Mouse (Mus musculus) heart, postnatal 14 days (tissue): ENCODE measurements around the gene Hip1r. TPM values are rescaled to one million over a fixed set of nuclear protein-coding genes. Genes with fewer than 3 reads are reported as not detected.

Experiments used
- DNase-seq, 2 experiments: peaks; one replicate each; pipeline ENCODE4 v3.0.0; 2021 to 2022
- intact Hi-C: fragments of 180-260 bp; cut with DNase I; formaldehyde crosslinking; loops from one replicate; pipeline ENCODE4 v1.15.1; 2025
- total RNA-seq, 2 experiments: library from RNA; stranded (reverse); gene quantifications; 2 replicates each; pipeline ENCODE4 v1.2.3; 2021

The Hip1r gene
- total RNA-seq, 2 experiments from 2014 or later: 23.2 to 25.0 TPM

GRCm38 (mm10) chr5:123969216-123969615, 4.2 kb upstream of the Hip1r start:
- DNase-seq: no peak
- intact Hi-C loops: no loop called here

- DNase-seq: no peak
- intact Hi-C loops: no loop called here
These were observed 2.9 kb upstream of the Hip1r start for GRCm38 (mm10) chr5:123970576-123970975.

GRCm38 (mm10) chr5:123972453-123972852, 975 bp upstream of the Hip1r start:
- DNase-seq: no peak
- intact Hi-C loops: loop anchor here (2.0 kb wide), 1 partner anchor 24 kb away; no protein-coding TSS in a partner anchor

GRCm38 (mm10) chr5:123974179-123974485, 704 bp downstream of the Hip1r start:
- DNase-seq: peak; percentile 43 to 47

GRCm38 (mm10) chr5:123974616-123975111, 1.2 kb downstream of the Hip1r start:
- intact Hi-C loops: loop anchor here (2.0 kb wide), 1 partner anchor 18 kb away; no protein-coding TSS in a partner anchor
- DNase-seq: no peak

More at GRCm38 (mm10) chr5:123974179-123974485, 704 bp downstream of the Hip1r start:
- intact Hi-C loops: loop anchor here (2.0 kb wide), 1 partner anchor 19 kb away; no protein-coding TSS in a partner anchor

GRCm38 (mm10) chr5:123975668-123976180, 2.3 kb downstream of the Hip1r start:
- intact Hi-C loops: loop anchor here (2.0 kb wide), 1 partner anchor 17 kb away; no protein-coding TSS in a partner anchor
- DNase-seq: peak in 1 of 2 experiments; percentile 9

GRCm38 (mm10) chr5:123977231-123977630, 3.8 kb downstream of the Hip1r start:
- no peak for DNase-seq
- intact Hi-C loops: no loop called here

- DNase-seq: peak in 1 of 2 experiments; percentile 2
These were observed 4.7 kb downstream of the Hip1r start for GRCm38 (mm10) chr5:123978131-123978530.

GRCm38 (mm10) chr5:123979221-123979979, 6.0 kb downstream of the Hip1r start:
- intact Hi-C loops: no loop called here
- DNase-seq: no peak

More at GRCm38 (mm10) chr5:123978131-123978530, 4.7 kb downstream of the Hip1r start:
- intact Hi-C loops: no loop called here

- intact Hi-C loops: no loop called here
- DNase-seq: peak in 1 of 2 experiments; percentile 2
These were observed 6.5 kb downstream of the Hip1r start for GRCm38 (mm10) chr5:123979980-123980369.

GRCm38 (mm10) chr5:123980521-123981249, 7.3 kb downstream of the Hip1r start:
- DNase-seq: no peak
- intact Hi-C loops: no loop called here

GRCm38 (mm10) chr5:123981250-123981554, 7.8 kb downstream of the Hip1r start:
- DNase-seq: peak in 1 of 2 experiments; percentile 35

GRCm38 (mm10) chr5:123982838-123983237, 9.4 kb downstream of the Hip1r start:
- DNase-seq: no peak
- intact Hi-C loops: no loop called here

More at GRCm38 (mm10) chr5:123981250-123981554, 7.8 kb downstream of the Hip1r start:
- intact Hi-C loops: no loop called here

- intact Hi-C loops: no loop called here
- DNase-seq: no peak
These were observed 12.0 kb downstream of the Hip1r start for GRCm38 (mm10) chr5:123985434-123985833.

GRCm38 (mm10) chr5:123986925-123987324, 13.5 kb downstream of the Hip1r start:
- intact Hi-C loops: no loop called here

GRCm38 (mm10) chr5:123987511-123987910, 14.1 kb downstream of the Hip1r start:
- intact Hi-C loops: no loop called here
- DNase-seq: no peak

More at GRCm38 (mm10) chr5:123986925-123987324, 13.5 kb downstream of the Hip1r start:
- DNase-seq: no peak

GRCm38 (mm10) chr5:123989941-123990885, 16.8 kb downstream of the Hip1r start:
- intact Hi-C loops: loop anchor here (5.0 kb wide), 1 partner anchor 163 kb away; no protein-coding TSS in a partner anchor
- DNase-seq: no peak

- intact Hi-C loops: loop anchor here (5.0 kb wide), 1 partner anchor 164 kb away; no protein-coding TSS in a partner anchor
- DNase-seq: no peak
These were observed 17.9 kb downstream of the Hip1r start for GRCm38 (mm10) chr5:123991321-123991720.

- intact Hi-C loops: loop anchor here (1.0 to 5.0 kb wide), 3 partner anchors 17 to 165 kb away; no protein-coding TSS in a partner anchor
- DNase-seq: peak; percentile 78 to 82
These were observed 18.8 kb downstream of the Hip1r start for GRCm38 (mm10) chr5:123992193-123992637.
